Mouse (Mus musculus): Measurements from ENCODE around the gene Ift172. TPM values are rescaled to one million over a fixed set of nuclear protein-coding genes. Genes with fewer than 3 reads are reported as not detected.
"Not testable (repeated sequence)": the region's sequence is repeated elsewhere in the genome, so short reads cannot be mapped to it uniquely, and the experiment has no call there.

Gene Ift172
- polyA plus RNA-seq, 1 experiment from 2014 or later, result 30.8 TPM

DNA sequence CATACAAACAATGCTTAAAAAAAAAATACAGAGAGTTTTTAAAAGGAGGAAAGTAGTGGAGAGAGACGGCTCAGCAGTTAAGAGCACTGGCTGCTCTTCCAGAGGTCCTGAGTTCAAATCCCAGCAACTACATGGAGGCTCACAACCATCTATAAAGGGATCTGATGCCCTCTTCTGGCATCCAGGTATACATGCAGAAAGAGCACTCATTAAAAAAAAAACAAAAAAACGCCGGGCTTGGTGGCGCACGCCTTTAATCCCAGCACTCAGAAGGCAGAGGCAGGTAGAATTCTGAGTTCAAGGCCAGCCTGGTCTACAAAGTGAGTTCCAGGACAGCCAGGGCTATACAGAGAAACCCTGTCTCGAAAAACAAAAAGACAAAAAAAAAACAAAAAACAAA, 74.4 kb downstream of the Ift172 start:
- H3K27ac ChIP-seq (ENCODE audit: low read depth, low read length); H3K27me3 ChIP-seq (ENCODE audit: control insufficient read depth, insufficient read depth, low read length); H3K4me1 ChIP-seq (replicated peaks; ENCODE audit: control insufficient read depth, insufficient read depth, low read length); H3K9ac ChIP-seq (ENCODE audit: low read depth, low read length); ATAC-seq (ENCODE audit: low FRiP score); H3K9me3 ChIP-seq (ENCODE audit: control insufficient read depth, low read length); H3K36me3 ChIP-seq (ENCODE audit: control insufficient read depth, insufficient read depth, low read length); H3K4me2 ChIP-seq (replicated peaks; ENCODE audit: low read depth, low read length); H3K4me3 ChIP-seq (ENCODE audit: low read depth, low read length); DNase-seq (ENCODE audit: low spot score): not testable (repeated sequence)
- 92% methylated on average over 6 of the region's 6 CpGs for WGBS

DNA sequence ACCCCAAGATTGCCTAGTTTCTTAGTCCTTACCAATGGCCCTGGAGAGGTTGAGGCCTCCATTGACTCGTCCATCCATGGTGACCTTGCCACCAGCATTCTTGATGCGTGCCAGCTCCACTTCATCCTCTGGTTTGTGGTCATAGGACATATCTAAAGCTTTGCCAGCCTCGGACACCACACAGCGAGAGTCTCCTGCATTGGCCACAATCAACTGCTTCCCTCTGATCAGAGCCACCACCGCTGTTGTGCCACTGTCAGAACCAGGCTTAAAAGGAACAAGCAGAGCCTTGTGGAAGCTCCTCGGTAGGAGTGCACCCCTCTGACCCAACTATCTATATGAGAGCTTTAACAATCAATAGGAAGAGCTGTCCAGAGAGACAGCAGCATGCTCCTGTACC, 86.5 kb downstream of the Ift172 start:
- Histone ChIP-seq H3K4me1 (replicated peaks; ENCODE audit: control insufficient read depth, insufficient read depth, low read length) (peaks cover 5% of the 10 kb centered on the region; the same call in 1 of the 2 replicates), H3K9me3 (ENCODE audit: control insufficient read depth, low read length) (peaks cover 5% of the 10 kb centered on the region), H3K27ac (ENCODE audit: low read depth, low read length) (no peak overlapping the region), H3K36me3 (ENCODE audit: control insufficient read depth, insufficient read depth, low read length) (peaks cover 8% of the 10 kb centered on the region), H3K4me2 (replicated peaks; ENCODE audit: low read depth, low read length) (no peak overlapping the region), H3K27me3 (ENCODE audit: control insufficient read depth, insufficient read depth, low read length) (no peaks in the 10 kb centered on the region), H3K4me3 (ENCODE audit: low read depth, low read length) (no peak overlapping the region), H3K9ac (ENCODE audit: low read depth, low read length) (no peak overlapping the region)
- DNase-seq (ENCODE audit: low spot score) (no peak), ATAC-seq (ENCODE audit: low FRiP score) (no peak)
- WGBS, result 94% methylated on average over 6 of the region's 6 CpGs

- H3K27me3 ChIP-seq (ENCODE audit: control insufficient read depth, insufficient read depth, low read length), result no peaks in the 10 kb centered on the region
- H3K4me3 ChIP-seq (ENCODE audit: low read depth, low read length), result no peak overlapping the region
- DNase-seq (ENCODE audit: low spot score), result no peak
- no peak overlapping the region for H3K4me2 ChIP-seq (replicated peaks; ENCODE audit: low read depth, low read length)
- H3K4me1 ChIP-seq (replicated peaks; ENCODE audit: control insufficient read depth, insufficient read depth, low read length), result peaks cover 5% of the 10 kb centered on the region; the same call in 1 of the 2 replicates
- no peak overlapping the region for H3K9ac ChIP-seq (ENCODE audit: low read depth, low read length)
- ATAC-seq (ENCODE audit: low FRiP score), result no peak
- H3K9me3 ChIP-seq (ENCODE audit: control insufficient read depth, low read length), result peaks cover 5% of the 10 kb centered on the region
- peaks cover 8% of the 10 kb centered on the region for H3K36me3 ChIP-seq (ENCODE audit: control insufficient read depth, insufficient read depth, low read length)
- 81% methylated on average over 2 of the region's 2 CpGs for WGBS
- no peak overlapping the region for H3K27ac ChIP-seq (ENCODE audit: low read depth, low read length)
These were observed 87.0 kb downstream of the Ift172 start for GRCm38 (mm10) chr5:31203866-31204265.

Other genes starting within 250 kb of the Ift172 start
- 111 and 117 TPM in 2 replicates for gene Atraid, start 242.8 kb downstream of the Ift172 start, polyA plus RNA-seq (2014; fragmentation: Nextera tagmentation; extraction: Ambion mirVana)
- 6.3 and 7.6 TPM in 2 replicates for gene Slc5a6, start 242.2 kb downstream of the Ift172 start, polyA plus RNA-seq (2014; fragmentation: Nextera tagmentation; extraction: Ambion mirVana)
- 19.7 and 19.8 TPM in 2 replicates for gene Cad, start 236.3 kb downstream of the Ift172 start, polyA plus RNA-seq (2014; fragmentation: Nextera tagmentation; extraction: Ambion mirVana)
- gene Dnajc5g, start 184.8 kb downstream of the Ift172 start, polyA plus RNA-seq (2014; fragmentation: Nextera tagmentation; extraction: Ambion mirVana), result not detected in 2 replicates
- gene Slc30a3, start 182.9 kb downstream of the Ift172 start, polyA plus RNA-seq (2014; fragmentation: Nextera tagmentation; extraction: Ambion mirVana), result 8.4 and 9.2 TPM in 2 replicates
- gene Trim54, start 174.4 kb downstream of the Ift172 start, polyA plus RNA-seq (2014; fragmentation: Nextera tagmentation; extraction: Ambion mirVana), result 0.10 TPM in 1 of 2 replicates, not detected in the other
- gene Ucn, start 152.3 kb downstream of the Ift172 start, polyA plus RNA-seq (2014; fragmentation: Nextera tagmentation; extraction: Ambion mirVana), result not detected in 2 replicates
- 49.9 and 57.1 TPM in 2 replicates for gene Mpv17, start 136.9 kb downstream of the Ift172 start, polyA plus RNA-seq (2014; fragmentation: Nextera tagmentation; extraction: Ambion mirVana)
- gene Gm29609, start 111.2 kb downstream of the Ift172 start, polyA plus RNA-seq (2014; fragmentation: Nextera tagmentation; extraction: Ambion mirVana), result 0.46 and 1.4 TPM in 2 replicates
- 66.4 and 72.6 TPM in 2 replicates for gene Gtf3c2, start 111.0 kb downstream of the Ift172 start, polyA plus RNA-seq (2014; fragmentation: Nextera tagmentation; extraction: Ambion mirVana)
- 133 and 146 TPM in 2 replicates for gene Snx17, start 97.9 kb downstream of the Ift172 start, polyA plus RNA-seq (2014; fragmentation: Nextera tagmentation; extraction: Ambion mirVana)
- 65.8 and 66.5 TPM in 2 replicates for gene Eif2b4, start 97.7 kb downstream of the Ift172 start, polyA plus RNA-seq (2014; fragmentation: Nextera tagmentation; extraction: Ambion mirVana)
- 4.9 and 5.7 TPM in 2 replicates for gene Zfp513, start 88.8 kb downstream of the Ift172 start, polyA plus RNA-seq (2014; fragmentation: Nextera tagmentation; extraction: Ambion mirVana)
- 148 and 156 TPM in 2 replicates for gene Ppm1g, start 70.4 kb downstream of the Ift172 start, polyA plus RNA-seq (2014; fragmentation: Nextera tagmentation; extraction: Ambion mirVana)
- 141 and 148 TPM in 2 replicates for gene Nrbp1, start 50.3 kb downstream of the Ift172 start, polyA plus RNA-seq (2014; fragmentation: Nextera tagmentation; extraction: Ambion mirVana)
- gene Gm9970, start 49.9 kb downstream of the Ift172 start, polyA plus RNA-seq (2014; fragmentation: Nextera tagmentation; extraction: Ambion mirVana), result 0.50 and 0.80 TPM in 2 replicates
- 3.4 and 5.6 TPM in 2 replicates for gene Krtcap3, start 39.4 kb downstream of the Ift172 start, polyA plus RNA-seq (2014; fragmentation: Nextera tagmentation; extraction: Ambion mirVana)
- gene Fndc4, start 5.0 kb upstream of the Ift172 start, polyA plus RNA-seq (2014; fragmentation: Nextera tagmentation; extraction: Ambion mirVana), result 46.7 and 50.6 TPM in 2 replicates
- not detected in 2 replicates for gene Gckr, start 6.3 kb upstream of the Ift172 start, polyA plus RNA-seq (2014; fragmentation: Nextera tagmentation; extraction: Ambion mirVana)
- 69.4 and 79.6 TPM in 2 replicates for gene Zfp512, start 161.3 kb upstream of the Ift172 start, polyA plus RNA-seq (2014; fragmentation: Nextera tagmentation; extraction: Ambion mirVana)
- 0.08 TPM in 1 of 2 replicates, not detected in the other for gene 4930548H24Rik, start 194.6 kb upstream of the Ift172 start, polyA plus RNA-seq (2014; fragmentation: Nextera tagmentation; extraction: Ambion mirVana)
- gene Gpn1, start 203.6 kb upstream of the Ift172 start, polyA plus RNA-seq (2014; fragmentation: Nextera tagmentation; extraction: Ambion mirVana), result 66.7 and 73.3 TPM in 2 replicates
- gene Slc4a1ap, start 235.9 kb upstream of the Ift172 start, polyA plus RNA-seq (2014; fragmentation: Nextera tagmentation; extraction: Ambion mirVana), result 33.4 and 34.9 TPM in 2 replicates
- gene Supt7l, start 236.7 kb upstream of the Ift172 start, polyA plus RNA-seq (2014; fragmentation: Nextera tagmentation; extraction: Ambion mirVana), result 21.3 and 27.4 TPM in 2 replicates

Data from hindbrain, embryonic 11.5 days (tissue).